Mouse (Mus musculus): Measurements from ENCODE around the gene Lrguk.

Lrguk gene

DNA sequence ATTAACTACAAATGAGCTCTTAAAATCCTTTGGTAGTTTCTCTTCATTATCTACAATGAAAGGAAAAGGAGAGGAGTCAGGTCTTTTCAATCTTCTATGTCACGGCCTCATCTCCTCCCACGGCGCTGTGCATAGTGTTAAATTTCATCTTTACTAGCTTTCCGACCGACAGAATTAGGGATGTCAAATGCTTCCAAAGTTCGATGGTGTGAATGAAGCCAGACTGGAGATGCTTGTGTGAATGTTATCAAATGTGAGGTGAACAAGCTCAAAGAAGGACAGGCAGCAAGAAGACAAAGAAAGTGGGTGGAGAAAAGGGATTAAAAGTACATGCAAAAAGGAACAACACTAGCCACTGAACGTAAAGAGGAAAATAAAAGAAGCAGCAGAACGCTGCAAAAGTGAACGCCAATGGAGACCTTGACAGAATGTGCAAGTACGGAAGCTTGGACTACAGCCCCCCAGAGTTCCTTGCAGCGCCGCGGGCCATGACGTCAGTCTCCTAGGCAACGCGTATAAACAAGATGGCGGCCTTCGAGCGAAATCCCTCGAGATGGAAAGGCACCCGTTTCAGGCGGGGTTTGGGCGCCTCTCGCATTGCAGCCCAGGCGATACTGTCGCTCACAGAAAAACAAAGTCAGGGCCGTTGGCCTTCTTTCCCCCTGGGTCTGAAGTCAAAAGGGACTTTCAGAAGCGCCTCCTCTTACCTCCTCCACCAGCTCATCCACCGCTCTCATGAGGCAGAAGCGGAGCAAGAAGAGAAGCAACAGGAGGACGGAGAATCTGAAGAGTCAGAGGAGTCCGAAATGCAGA, at the start of gene Lrguk:
TSS of gene Lrguk (plus strand) at position 516 of the 813 bp plus-strand sequence.
- peak; percentile 80 for DNase-seq

GRCm38 (mm10) chr6:33982709-33983108, 46.5 kb upstream of the Lrguk start:
- DNase-seq: no peak

- DNase-seq: no peak
These were observed 42.1 kb upstream of the Lrguk start for GRCm38 (mm10) chr6:33987132-33987531.

DNA sequence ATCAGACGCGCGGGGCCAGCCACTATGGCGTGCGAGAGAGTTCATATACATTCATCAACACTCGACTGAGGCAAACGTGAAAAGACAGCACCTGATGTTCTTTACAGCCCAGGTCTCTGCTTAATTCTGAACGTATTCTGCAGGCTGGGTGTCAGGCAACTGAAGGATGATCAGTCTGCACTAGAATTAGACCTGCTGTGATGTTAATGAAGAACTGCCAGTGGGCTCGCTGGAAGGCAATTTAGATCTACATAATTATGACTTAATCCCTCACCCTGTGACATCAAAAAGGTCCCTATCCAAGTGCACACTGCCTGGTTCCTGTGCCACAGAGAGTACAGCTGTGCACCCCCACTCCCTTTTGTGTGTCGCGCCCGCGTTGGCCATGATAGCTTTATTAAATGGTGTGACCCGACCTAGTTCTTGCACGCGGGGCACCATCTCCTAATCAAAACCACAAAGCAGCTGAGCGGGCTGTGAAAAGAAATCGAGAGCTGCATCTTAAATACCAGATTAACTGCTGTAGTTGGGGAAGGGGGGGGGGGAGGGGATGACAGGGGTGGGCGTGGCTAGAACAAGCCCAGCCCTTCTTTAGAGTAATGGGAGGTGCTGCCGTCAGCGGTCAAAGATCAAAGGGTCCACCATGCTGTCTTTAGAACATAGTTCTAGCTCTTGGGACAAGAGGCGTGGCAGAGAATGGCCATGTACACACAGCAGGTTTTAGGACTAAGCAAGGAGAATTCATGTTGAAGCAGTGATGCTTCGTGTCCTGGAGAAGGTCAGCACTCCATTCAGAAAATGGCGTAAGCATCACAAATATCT, 36.8 kb upstream of the Lrguk start:
- no peak for DNase-seq

DNA sequence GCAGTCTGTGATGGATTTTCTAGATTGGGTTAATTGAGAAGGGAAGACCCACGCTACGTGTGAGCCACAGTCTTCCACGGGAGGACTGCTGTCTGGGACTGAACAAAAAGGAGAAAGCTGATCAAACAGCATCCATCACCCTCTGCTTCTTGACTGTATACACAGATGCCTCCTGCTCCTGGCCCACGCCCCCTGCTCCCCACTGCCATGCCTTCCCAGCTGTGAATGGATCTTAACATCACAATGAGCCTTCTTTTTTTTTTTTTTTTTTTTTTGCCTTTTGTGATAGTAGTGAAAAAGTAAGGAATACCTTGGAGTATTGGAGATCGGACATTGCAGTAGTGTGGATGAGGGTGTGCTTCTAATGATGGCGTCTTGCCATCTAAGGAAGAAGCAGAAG, 35.4 kb upstream of the Lrguk start:
- DNase-seq: no peak

- DNase-seq: no peak
These were observed 30.7 kb upstream of the Lrguk start for GRCm38 (mm10) chr6:33998590-33998989.

DNA sequence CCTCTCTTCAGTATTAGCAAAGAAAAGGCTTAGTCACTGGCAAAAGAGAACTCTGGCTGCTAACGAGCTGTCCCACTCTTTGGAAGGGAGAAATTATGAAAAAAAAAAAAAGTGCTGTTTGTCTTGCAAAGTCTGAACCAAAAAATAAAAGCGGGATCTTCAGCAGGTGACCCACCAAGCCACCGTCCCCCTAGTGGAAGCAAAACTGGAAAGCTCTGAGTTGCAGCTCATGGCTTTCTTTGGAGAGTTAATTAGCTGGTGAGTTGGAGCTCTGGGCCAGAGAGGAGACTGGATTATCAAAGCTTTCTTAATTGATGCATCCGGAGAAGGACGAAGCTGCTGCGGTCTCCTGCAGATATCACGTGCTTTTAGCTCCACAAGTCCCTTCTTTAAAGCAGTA, 29.7 kb upstream of the Lrguk start:
- DNase-seq: no peak

- no peak for DNase-seq
These were observed 28.6 kb upstream of the Lrguk start for GRCm38 (mm10) chr6:34000644-34001043.

DNA sequence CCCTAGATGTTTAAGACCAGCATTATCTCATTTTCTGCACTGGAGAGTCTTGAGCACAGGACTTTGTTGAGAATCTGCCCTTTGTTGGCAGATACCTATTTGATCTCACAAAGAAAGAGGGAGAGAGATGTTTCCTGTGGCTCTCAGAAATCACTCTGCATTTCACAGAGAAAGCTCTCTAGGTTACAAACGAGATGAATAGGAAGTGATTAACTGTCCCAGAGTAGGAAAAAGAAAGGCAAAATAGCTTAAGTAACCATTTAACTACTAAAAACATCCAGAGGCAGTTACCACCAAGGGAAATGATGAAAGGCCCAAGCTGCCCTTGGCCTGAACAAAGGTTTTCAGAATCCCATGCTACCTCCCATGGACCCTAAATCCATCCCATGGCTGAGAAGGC, 26.2 kb upstream of the Lrguk start:
- no peak for DNase-seq

DNA sequence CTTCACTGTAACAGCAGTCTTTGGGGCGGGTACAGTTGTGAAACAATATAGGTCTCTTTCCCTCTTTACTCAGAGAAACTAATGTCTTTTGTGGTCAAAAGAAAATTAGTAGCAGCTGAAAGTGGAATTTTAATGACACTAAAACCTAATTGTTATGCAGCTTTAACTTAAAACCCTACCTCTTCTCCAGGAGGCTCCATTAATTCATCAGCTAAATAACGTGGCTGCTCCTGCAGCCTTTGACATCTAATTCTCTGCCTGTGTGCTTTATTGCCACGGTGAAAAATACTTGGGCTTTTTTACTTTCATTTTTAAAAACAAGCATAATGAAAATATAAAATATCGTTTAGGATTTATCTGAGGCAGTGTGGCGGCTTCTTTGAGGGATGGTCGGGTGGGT, 15.8 kb upstream of the Lrguk start:
- no peak for DNase-seq

- no peak for DNase-seq
These were observed 439 bp downstream of the Lrguk start for GRCm38 (mm10) chr6:34029746-34030027.

DNA sequence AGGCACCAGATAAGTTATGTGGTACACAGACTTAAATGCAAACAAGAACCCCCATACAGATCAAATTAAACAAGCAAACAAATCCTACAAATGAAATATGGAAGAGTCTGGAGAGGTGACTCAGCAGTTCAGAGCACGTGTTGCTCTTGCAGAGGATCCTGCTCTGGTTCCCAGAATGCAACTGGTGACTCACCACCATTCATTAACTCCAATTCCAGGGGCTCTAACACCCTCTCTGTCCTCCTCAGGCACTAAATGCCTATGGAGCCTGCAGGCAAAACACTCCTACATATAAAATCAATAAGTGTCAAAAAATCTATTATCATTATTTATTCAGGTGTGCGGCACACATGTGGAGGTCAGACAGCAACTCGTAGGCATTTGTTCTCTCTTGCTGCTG, 4.8 kb downstream of the Lrguk start:
- DNase-seq: no peak

GRCm38 (mm10) chr6:34034577-34035461, 5.6 kb downstream of the Lrguk start:
- DNase-seq: no peak

GRCm38 (mm10) chr6:34040624-34041235, 11.5 kb downstream of the Lrguk start:
- DNase-seq: peak; percentile 30

GRCm38 (mm10) chr6:34041589-34042280, 12.5 kb downstream of the Lrguk start:
- DNase-seq: no peak

DNA sequence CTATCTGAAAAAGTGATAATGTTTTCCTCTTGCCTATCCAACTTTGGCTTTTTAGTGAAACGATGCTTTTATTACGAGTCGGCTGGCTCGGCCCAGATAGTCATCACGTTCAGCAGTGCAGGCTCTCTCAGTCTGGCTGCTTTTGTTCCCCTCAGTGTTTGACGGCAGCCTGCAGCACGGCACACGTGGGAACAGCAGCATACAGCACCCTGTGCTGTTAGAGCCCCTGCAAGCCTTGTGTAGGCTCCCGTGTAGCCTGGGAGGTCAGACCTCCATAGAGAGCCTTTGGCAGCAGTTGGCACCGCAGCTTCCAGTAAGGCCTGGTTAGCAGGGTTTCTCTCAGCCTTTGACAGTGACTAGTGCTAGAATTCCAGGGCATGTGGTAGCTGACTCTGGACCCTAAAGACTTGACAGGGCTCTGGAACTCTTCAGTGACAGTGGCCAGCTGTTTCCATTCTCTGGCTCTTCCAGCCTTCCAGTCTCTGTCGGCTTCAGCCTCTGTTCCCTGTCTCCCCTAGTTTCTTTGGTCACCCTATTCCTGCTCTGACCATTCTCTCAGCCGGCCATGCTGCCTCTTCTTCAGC, 15.1 kb downstream of the Lrguk start:
- DNase-seq: no peak

DNA sequence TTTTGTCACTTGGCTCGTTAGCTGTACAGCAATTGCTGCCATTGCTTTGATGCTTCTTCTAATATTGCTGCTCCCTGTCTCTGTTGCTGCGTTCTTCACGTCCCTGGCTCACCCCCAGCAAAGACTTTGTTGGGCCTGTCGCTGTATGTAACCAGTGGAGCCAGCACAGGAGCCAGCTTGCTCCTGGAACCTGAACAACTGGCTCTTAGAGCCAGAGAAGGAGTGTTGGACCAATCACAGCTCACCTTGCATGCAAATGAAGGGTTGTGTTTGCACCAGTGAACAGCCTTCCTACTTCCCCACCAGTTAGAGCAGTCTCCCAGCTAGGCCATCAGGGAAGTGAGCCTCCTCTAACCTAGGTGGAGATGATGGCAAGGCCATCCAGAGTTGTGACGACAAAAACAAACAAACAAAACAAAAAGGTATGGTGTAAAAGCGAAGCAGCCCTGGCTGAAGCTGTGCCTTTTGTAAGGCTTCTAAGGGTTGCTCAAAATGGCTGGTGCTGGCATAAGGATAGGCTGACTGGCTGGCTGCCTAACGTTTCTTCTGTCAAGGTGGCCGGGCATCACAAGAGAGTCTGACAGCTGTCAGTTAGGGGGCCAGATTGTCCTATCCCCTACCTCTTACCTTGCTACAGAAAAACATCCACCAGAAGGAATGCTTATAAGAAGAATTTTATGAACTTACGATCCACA, 15.7 kb downstream of the Lrguk start:
- DNase-seq: no peak

DNA sequence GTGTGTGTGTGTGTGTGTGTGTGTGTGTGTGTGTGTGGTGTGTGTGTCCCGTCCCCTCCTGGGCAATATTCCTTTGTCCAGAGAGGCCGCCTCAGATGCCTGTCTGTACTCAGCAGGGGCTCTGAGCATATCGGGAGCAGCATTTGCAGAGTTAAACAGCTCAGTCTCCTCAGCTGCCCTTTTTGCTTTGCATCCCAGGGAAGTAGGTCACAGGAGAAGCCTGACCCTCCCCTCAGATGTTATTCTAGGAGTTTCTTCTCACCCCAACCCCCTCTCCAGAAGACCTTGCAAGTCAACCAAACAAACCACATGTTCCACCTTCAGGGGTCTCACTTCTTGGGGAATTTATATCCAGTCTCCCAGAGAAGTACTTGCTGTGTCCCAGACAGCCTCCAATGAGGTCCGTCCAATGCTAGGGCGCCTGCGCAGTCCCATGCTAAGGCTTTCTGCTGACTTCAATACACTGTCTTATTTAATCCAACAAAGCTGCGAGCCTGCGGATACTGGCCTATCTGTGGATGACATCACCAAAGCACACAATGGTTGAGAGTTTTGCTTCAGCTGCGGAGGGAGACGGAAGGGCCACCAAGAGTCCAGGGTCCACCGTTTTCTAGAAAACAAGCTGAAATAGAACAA, 17.4 kb downstream of the Lrguk start:
- no peak for DNase-seq

GRCm38 (mm10) chr6:34049433-34049832, 20.2 kb downstream of the Lrguk start:
- no peak for DNase-seq

- DNase-seq: no peak
These were observed 30.5 kb downstream of the Lrguk start for GRCm38 (mm10) chr6:34059741-34060140.

DNA sequence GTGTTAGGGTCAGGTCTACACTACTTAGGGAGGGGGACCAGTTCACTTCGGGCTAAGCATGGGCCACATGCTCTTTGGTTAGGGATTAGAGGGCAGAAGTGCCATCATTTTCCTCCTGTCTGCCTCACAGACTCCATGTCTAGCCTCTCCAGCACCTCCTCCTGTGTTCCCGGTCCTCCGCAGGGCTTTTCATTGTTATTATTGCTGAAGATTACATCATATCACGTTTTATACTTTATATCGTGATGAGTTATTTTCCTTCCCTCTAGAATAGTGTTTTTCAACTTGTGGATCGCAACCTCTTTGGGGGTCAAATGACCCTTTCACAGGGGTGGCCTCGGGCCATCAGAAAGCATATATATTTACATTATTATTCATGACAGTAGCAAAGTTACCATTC, 37.5 kb downstream of the Lrguk start:
- no peak for DNase-seq
